Mouse (Mus musculus) testis, adult 2 months (tissue): ENCODE measurements at regions not wholly inside any gene's neighbourhood (a gene's known extent, or its start where the extent isn't known, plus 50 kb on each side); places are given as distances from the start of the nearest gene placed in this dataset.

Source experiments
- CTCF ChIP-seq: fragments of 200-500 bp; IDR thresholded peaks from 2 replicates; pipeline ENCODE4 v1.5.1; 2012; ENCODE audit warnings: low read depth, mild to moderate bottlenecking, inconsistent platforms, low read length, moderate library complexity; ENCODE audit not compliant: control insufficient read depth, insufficient read depth, insufficient replicate concordance
- POLR2A ChIP-seq: fragments of 200-500 bp; IDR thresholded peaks from 2 replicates; pipeline ENCODE4 v1.6.1; 2012; ENCODE audit warnings: low read depth, mild to moderate bottlenecking, inconsistent platforms, low read length, moderate library complexity; ENCODE audit not compliant: control insufficient read depth

DNA sequence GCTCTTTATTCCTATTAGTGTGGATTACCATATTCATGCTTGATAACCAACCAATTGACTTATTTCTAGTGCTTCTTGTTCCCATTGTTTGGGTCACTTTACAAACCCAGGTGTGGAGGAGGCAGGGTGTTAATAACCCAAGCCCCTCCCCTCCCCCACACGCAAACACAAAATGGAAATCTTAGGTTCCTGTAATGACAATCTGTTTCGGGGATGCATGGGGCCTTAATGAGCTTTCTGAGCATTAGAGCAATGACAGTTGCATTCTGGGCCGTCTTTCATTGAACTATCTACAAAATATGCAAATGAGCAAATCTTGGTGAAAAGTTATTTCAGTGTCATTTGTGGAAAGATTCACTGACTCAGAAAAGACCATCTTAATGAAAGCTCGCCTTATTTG is 225.9 kb downstream of the Zfp326 start:
- TF ChIP-seq CTCF (no peak), POLR2A (no peak)
